Mouse (Mus musculus): Measurements from ENCODE around the gene Hspg2.

- TF ChIP-seq POLR2A (IDR thresholded peaks at IDR 0.05; ENCODE audit: borderline replicate concordance, extremely low read depth, low read depth, low read length) = no peak
- no peak for TF ChIP-seq CTCF (IDR thresholded peaks at IDR 0.05; ENCODE audit: insufficient read depth, low read length)
Measured at GRCm38 (mm10) chr4:137498882-137499583, 30.5 kb downstream of the Hspg2 start.
